Mouse (Mus musculus): Measurements from ENCODE around the gene Kremen2. TPM values are rescaled to one million over a fixed set of nuclear protein-coding genes. Genes with fewer than 3 reads are reported as not detected.

Kremen2 gene
- polyA plus RNA-seq, 1 experiment from 2014 or later, result 0.28 TPM

DNA sequence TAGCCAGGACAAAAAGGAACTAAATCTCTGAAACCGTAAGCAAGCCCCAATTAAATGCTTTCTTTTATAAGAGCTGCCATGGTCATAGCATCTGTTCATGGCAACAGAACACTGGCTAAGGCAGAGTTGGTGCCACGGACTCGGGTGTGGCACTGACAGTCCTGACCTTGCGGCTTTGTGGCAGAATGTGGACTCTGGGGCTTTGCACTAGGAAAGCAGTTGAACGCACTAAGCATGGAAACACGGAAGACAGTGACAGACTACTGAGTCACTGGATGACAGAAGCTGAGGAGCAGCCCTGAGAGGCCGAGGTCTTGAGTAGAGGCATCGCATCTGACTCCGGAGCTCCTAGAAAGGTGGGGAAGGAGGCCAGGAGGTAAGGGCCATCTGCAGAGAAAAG, 11.9 kb upstream of the Kremen2 start:
- no peak overlapping the region for H3K9ac ChIP-seq
- H3K27ac ChIP-seq, result no peak overlapping the region
- 95% methylated on average over 9 of the region's 9 CpGs for WGBS
- no peak for ATAC-seq (replicated peaks; ENCODE audit: insufficient number of reproducible peaks, insufficient read depth, low FRiP score, low read depth)
- H3K4me3 ChIP-seq, result no peak overlapping the region
- no peaks in the 10 kb centered on the region for H3K9me3 ChIP-seq (replicated peaks)
- no peak overlapping the region for H3K4me2 ChIP-seq
- H3K4me1 ChIP-seq (replicated peaks), result no peaks in the 10 kb centered on the region
- no peaks in the 10 kb centered on the region for H3K27me3 ChIP-seq
- H3K36me3 ChIP-seq, result peaks cover 80% of the 10 kb centered on the region

- Histone ChIP-seq H3K4me2 (no peak overlapping the region; the same call in 1 of the 2 replicates), H3K9me3 (replicated peaks) (no peaks in the 10 kb centered on the region), H3K27ac (no peak overlapping the region; the same call in 1 of the 2 replicates), H3K9ac (no peak overlapping the region), H3K4me1 (replicated peaks) (no peaks in the 10 kb centered on the region), H3K4me3 (no peak overlapping the region), H3K27me3 (no peaks in the 10 kb centered on the region), H3K36me3 (peaks cover 88% of the 10 kb centered on the region)
- 80% methylated on average over 13 of the region's 13 CpGs for WGBS
- no peak for ATAC-seq (replicated peaks; ENCODE audit: insufficient number of reproducible peaks, insufficient read depth, low FRiP score, low read depth)
Observed at GRCm38 (mm10) chr17:23755689-23756088, 10.1 kb upstream of the Kremen2 start.

DNA sequence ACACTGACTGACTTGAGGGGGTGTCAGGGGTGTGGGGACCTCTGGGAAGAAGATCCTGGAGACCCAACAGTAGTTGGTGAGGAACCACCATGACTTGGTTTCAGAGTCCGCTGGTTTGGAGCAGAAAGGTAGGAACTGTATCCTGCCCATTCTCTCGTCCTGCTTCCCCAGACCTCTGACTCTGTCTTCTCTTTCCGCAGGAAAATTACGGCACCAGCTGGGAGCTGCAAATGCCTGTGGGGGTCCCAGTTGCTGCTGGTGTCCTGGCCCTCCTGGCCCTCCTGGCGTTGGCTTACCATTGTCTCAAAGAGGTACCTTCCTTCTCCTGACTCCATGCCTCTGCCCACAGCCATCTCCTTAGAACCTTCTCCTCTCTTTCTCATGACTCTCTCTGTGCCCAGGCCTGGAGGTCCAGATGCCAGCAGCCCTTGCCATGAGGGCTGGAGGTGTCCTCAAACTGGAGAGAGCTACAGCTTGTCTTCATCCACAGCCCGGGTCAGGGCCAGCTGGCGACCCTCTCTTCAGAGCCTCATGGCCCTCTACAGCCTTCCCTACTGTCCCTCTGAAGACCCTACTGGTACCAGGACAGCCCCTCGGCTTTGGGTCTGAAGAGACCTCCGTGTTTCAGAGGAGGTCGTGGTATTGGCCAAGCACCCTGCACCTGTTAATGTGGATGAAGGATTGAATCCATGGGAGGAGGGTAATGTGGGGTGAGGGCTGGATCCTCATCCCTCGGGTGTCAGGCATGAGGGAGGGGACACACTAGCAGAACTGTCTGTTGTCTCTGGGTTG, 4.0 kb upstream of the Kremen2 start:
- Histone ChIP-seq H3K27ac (no peak overlapping the region), H3K9ac (no peak overlapping the region), H3K27me3 (peaks cover 37% of the 10 kb centered on the region), H3K9me3 (replicated peaks) (no peaks in the 10 kb centered on the region), H3K4me1 (replicated peaks) (peaks cover 21% of the 10 kb centered on the region), H3K4me2 (peak overlapping the region; percentile 48), H3K4me3 (peak overlapping the region; percentile 31), H3K36me3 (peaks cover 33% of the 10 kb centered on the region)
- 77% methylated on average over 11 of the region's 11 CpGs for WGBS
- ATAC-seq (replicated peaks; ENCODE audit: insufficient number of reproducible peaks, insufficient read depth, low FRiP score, low read depth), result no peak

- ATAC-seq (replicated peaks; ENCODE audit: insufficient number of reproducible peaks, insufficient read depth, low FRiP score, low read depth), result no peak
- H3K9me3 ChIP-seq (replicated peaks), result no peaks in the 10 kb centered on the region
- 27% methylated on average over 10 of the region's 10 CpGs for WGBS
- H3K9ac ChIP-seq, result no peak overlapping the region
- peaks cover 45% of the 10 kb centered on the region for H3K27me3 ChIP-seq
- H3K4me1 ChIP-seq (replicated peaks), result peaks cover 23% of the 10 kb centered on the region
- H3K4me3 ChIP-seq, result peak overlapping the region; percentile 31
- H3K27ac ChIP-seq, result no peak overlapping the region
- peak overlapping the region; percentile 48 for H3K4me2 ChIP-seq
- H3K36me3 ChIP-seq, result peaks cover 27% of the 10 kb centered on the region
Observed at GRCm38 (mm10) chr17:23748631-23749391, 3.2 kb upstream of the Kremen2 start.

DNA sequence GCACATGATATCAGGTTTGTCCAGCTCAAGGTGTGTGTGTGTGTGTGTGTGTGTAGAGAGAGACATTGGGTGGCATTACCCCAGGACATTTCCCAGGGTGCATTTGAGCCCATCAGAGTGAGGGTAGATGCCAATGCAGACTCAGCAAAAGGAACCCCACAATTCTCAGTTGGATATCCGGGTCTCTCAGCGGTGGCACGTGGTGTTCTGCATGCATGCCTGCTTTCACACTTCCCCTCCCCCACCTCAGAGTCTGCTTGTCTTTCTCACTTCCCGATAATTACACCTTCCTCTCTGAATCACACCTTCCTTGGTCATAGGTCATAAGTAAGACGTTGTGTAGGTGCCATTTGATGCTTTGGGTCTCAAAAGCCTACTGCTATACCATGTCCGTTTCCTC, 2.4 kb upstream of the Kremen2 start:
- H3K4me1 ChIP-seq (replicated peaks), result peaks cover 23% of the 10 kb centered on the region
- peaks cover 52% of the 10 kb centered on the region for H3K27me3 ChIP-seq
- peaks cover 20% of the 10 kb centered on the region; the same call in 1 of the 2 replicates for H3K36me3 ChIP-seq
- H3K4me2 ChIP-seq, result no peak overlapping the region
- ATAC-seq (replicated peaks; ENCODE audit: insufficient number of reproducible peaks, insufficient read depth, low FRiP score, low read depth), result no peak
- no peak overlapping the region for H3K27ac ChIP-seq
- no peak overlapping the region for H3K4me3 ChIP-seq
- H3K9me3 ChIP-seq (replicated peaks), result no peaks in the 10 kb centered on the region
- 18% methylated on average over 6 of the region's 6 CpGs for WGBS
- no peak overlapping the region for H3K9ac ChIP-seq

DNA sequence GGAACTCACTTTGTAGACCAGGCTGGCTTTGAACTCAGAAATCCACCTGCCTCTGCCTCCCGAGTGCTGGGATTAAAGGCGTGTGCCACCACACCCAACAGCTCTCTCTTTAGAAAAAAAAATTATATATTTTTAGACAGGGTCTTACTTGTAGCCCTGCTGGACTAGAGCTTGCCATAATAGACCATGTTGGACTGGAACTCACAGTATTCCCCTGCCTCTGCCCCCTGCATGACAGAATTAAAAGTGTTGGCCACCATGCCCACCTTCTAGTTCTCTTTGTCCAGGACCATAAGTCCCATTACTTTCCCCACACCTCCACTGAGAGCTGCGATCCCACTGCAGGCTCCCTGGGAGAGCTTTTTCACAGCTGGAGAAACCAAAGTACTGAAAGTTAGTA, 1.8 kb upstream of the Kremen2 start:
- Histone ChIP-seq H3K4me2 (no peak overlapping the region), H3K4me1 (replicated peaks) (peaks cover 27% of the 10 kb centered on the region), H3K9ac (no peak overlapping the region), H3K4me3 (no peak overlapping the region), H3K27me3 (peaks cover 58% of the 10 kb centered on the region), H3K9me3 (replicated peaks) (no peaks in the 10 kb centered on the region), H3K27ac (no peak overlapping the region), H3K36me3 (peaks cover 14% of the 10 kb centered on the region; the same call in 1 of the 2 replicates)
- WGBS, result 75% methylated on average over 3 of the region's 3 CpGs
- ATAC-seq (replicated peaks; ENCODE audit: insufficient number of reproducible peaks, insufficient read depth, low FRiP score, low read depth), result no peak

DNA sequence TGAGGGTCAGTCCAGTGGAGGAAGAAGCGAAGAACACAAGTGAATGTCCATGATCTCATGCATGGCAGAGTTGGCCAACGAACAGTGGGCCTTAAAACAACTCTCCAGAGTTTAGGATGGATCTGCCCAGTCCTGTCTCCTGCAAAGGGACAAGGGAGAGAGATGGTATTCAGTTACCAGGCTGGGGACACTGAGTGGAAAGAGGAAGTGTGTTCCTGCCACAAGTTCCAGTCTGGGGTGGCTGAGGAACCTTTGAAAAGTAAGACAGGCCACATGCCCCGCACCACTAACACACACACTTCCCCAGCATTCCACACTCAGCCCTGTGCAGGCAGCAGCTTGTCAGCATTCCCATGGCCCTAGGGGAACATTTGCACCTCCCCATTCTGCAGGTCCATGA, 1.1 kb upstream of the Kremen2 start:
- H3K9me3 ChIP-seq (replicated peaks), result no peaks in the 10 kb centered on the region
- H3K36me3 ChIP-seq, result peaks cover 8% of the 10 kb centered on the region; the same call in 1 of the 2 replicates
- H3K27ac ChIP-seq, result no peak overlapping the region
- H3K4me2 ChIP-seq, result no peak overlapping the region
- WGBS, result 78% methylated on average over 3 of the region's 3 CpGs
- H3K27me3 ChIP-seq, result peaks cover 65% of the 10 kb centered on the region
- no peak overlapping the region for H3K4me3 ChIP-seq
- H3K9ac ChIP-seq, result no peak overlapping the region
- peaks cover 34% of the 10 kb centered on the region for H3K4me1 ChIP-seq (replicated peaks)
- no peak for ATAC-seq (replicated peaks; ENCODE audit: insufficient number of reproducible peaks, insufficient read depth, low FRiP score, low read depth)

GRCm38 (mm10) chr17:23746311-23746710, 678 bp upstream of the Kremen2 start:
- H3K36me3 ChIP-seq, result 0 out of 2 replicates have a peak, but pooled peaks cover 3% of the 10 kb centered on the region
- H3K9ac ChIP-seq, result no peak overlapping the region
- H3K27me3 ChIP-seq, result peaks cover 70% of the 10 kb centered on the region
- no peaks in the 10 kb centered on the region for H3K9me3 ChIP-seq (replicated peaks)
- H3K4me3 ChIP-seq, result peak overlapping the region; percentile 36; the same call in 1 of the 2 replicates
- no peak for ATAC-seq (replicated peaks; ENCODE audit: insufficient number of reproducible peaks, insufficient read depth, low FRiP score, low read depth)
- H3K4me1 ChIP-seq (replicated peaks), result peaks cover 35% of the 10 kb centered on the region
- 6% methylated on average over 12 of the region's 12 CpGs for WGBS
- H3K4me2 ChIP-seq, result peak overlapping the region; percentile 56
- no peak overlapping the region for H3K27ac ChIP-seq

GRCm38 (mm10) chr17:23744651-23745050, 982 bp downstream of the Kremen2 start:
- ATAC-seq (replicated peaks; ENCODE audit: insufficient number of reproducible peaks, insufficient read depth, low FRiP score, low read depth), result no peak
- no peaks in the 10 kb centered on the region for H3K9me3 ChIP-seq (replicated peaks)
- no peaks in the 10 kb centered on the region for H3K36me3 ChIP-seq
- H3K9ac ChIP-seq, result no peak overlapping the region
- H3K4me1 ChIP-seq (replicated peaks), result peaks cover 46% of the 10 kb centered on the region
- peaks cover 79% of the 10 kb centered on the region for H3K27me3 ChIP-seq
- WGBS, result 3% methylated on average over 14 of the region's 14 CpGs
- no peak overlapping the region for H3K27ac ChIP-seq
- peak overlapping the region; percentile 36 for H3K4me3 ChIP-seq
- H3K4me2 ChIP-seq, result peak overlapping the region; percentile 56

DNA sequence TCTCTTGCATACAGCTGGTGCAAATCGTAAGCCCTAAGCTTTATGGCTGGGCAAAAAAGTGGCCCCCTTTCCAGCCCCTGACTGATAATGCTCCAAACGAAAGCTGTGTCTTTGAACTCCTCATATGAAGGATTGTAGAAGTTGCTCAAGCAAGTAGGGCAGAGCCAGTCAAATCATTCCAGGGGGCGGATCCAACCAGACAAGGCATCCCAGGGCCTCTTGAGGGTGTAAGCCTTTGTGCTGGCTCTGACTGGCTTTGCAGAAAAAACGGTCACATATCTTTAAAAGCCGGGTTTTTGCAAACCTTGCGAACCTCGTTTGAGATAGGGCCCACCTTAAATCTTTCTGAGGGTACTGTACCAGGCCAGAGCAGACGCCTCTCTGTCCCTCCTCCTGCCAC, 1.6 kb downstream of the Kremen2 start:
- H3K4me1 ChIP-seq (replicated peaks), result peaks cover 49% of the 10 kb centered on the region
- no peak overlapping the region for H3K27ac ChIP-seq
- H3K27me3 ChIP-seq, result peaks cover 81% of the 10 kb centered on the region
- H3K4me3 ChIP-seq, result no peak overlapping the region
- H3K9ac ChIP-seq, result no peak overlapping the region
- WGBS, result 28% methylated on average over 8 of the region's 8 CpGs
- H3K9me3 ChIP-seq (replicated peaks), result no peaks in the 10 kb centered on the region
- H3K4me2 ChIP-seq, result no peak overlapping the region
- no peak for ATAC-seq (replicated peaks; ENCODE audit: insufficient number of reproducible peaks, insufficient read depth, low FRiP score, low read depth)
- H3K36me3 ChIP-seq, result no peaks in the 10 kb centered on the region

GRCm38 (mm10) chr17:23742941-23743340, 2.7 kb downstream of the Kremen2 start:
- Histone ChIP-seq H3K4me1 (replicated peaks) (peaks cover 59% of the 10 kb centered on the region), H3K9ac (no peak overlapping the region), H3K4me3 (peak overlapping the region; percentile 27; the same call in 1 of the 2 replicates), H3K27me3 (peaks cover 81% of the 10 kb centered on the region), H3K27ac (no peak overlapping the region), H3K4me2 (no peak overlapping the region; the same call in 1 of the 2 replicates), H3K36me3 (no peaks in the 10 kb centered on the region), H3K9me3 (replicated peaks) (no peaks in the 10 kb centered on the region)
- no peak for ATAC-seq (replicated peaks; ENCODE audit: insufficient number of reproducible peaks, insufficient read depth, low FRiP score, low read depth)
- 56% methylated on average over 12 of the region's 12 CpGs for WGBS

Data from heart, embryonic 15.5 days (tissue).